Mouse (Mus musculus) heart, adult 8-10 months (tissue): ENCODE results near the gene Olfr1440. TPM values are rescaled to one million over a fixed set of nuclear protein-coding genes. Genes with fewer than 3 reads are reported as not detected.

ENCODE experiments used
- DNase-seq: peaks from one replicate; pipeline ENCODE4 v3.0.0; 2022; ENCODE audit warnings: low spot score
- total RNA-seq, 4 experiments: library from RNA; stranded (reverse); gene quantifications; 2 replicates each; pipeline ENCODE4 v1.2.4; 2022

Gene Olfr1440
- not detected for total RNA-seq

GRCm38 (mm10) chr19:12386979-12387378, at the start of gene Olfr1440:
Olfr1440 (plus strand) TSS chr19:12387279.
- no peak for DNase-seq

- no peak for DNase-seq
Measured at GRCm38 (mm10) chr19:12373004-12373403, 14.1 kb upstream of the Olfr1440 start.

GRCm38 (mm10) chr19:12374465-12375025, 12.5 kb upstream of the Olfr1440 start:
- no peak for DNase-seq

GRCm38 (mm10) chr19:12413737-12414136, 26.7 kb downstream of the Olfr1440 start:
- DNase-seq: no peak

- no peak for DNase-seq
Measured at GRCm38 (mm10) chr19:12417361-12417760, 30.3 kb downstream of the Olfr1440 start, which contains the start of gene Olfr1441. Olfr1441 (plus strand) TSS chr19:12417433.

GRCm38 (mm10) chr19:12418312-12418711, 31.2 kb downstream of the Olfr1440 start:
- DNase-seq: no peak

GRCm38 (mm10) chr19:12420555-12420954, 33.5 kb downstream of the Olfr1440 start:
- DNase-seq: no peak

- no peak for DNase-seq
Measured at GRCm38 (mm10) chr19:12421680-12422079, 34.6 kb downstream of the Olfr1440 start.

- DNase-seq: no peak
Measured at GRCm38 (mm10) chr19:12427101-12427500, 40.0 kb downstream of the Olfr1440 start.

GRCm38 (mm10) chr19:12427605-12428004, 40.5 kb downstream of the Olfr1440 start, which contains the start of gene Pfpl:
Pfpl (plus strand) TSS chr19:12427905.
- no peak for DNase-seq

GRCm38 (mm10) chr19:12433033-12433432, 46.0 kb downstream of the Olfr1440 start:
- peak; percentile 44 for DNase-seq

GRCm38 (mm10) chr19:12435011-12435416, 47.9 kb downstream of the Olfr1440 start:
- DNase-seq: no peak

GRCm38 (mm10) chr19:12435750-12436524, 48.9 kb downstream of the Olfr1440 start:
- peak; percentile 38 for DNase-seq

- no peak for DNase-seq
Measured at GRCm38 (mm10) chr19:12439581-12439980, 52.5 kb downstream of the Olfr1440 start.

GRCm38 (mm10) chr19:12440103-12440725, 53.1 kb downstream of the Olfr1440 start:
- peak; percentile 37 for DNase-seq

GRCm38 (mm10) chr19:12442560-12442959, 55.5 kb downstream of the Olfr1440 start:
- DNase-seq: no peak

GRCm38 (mm10) chr19:12445014-12445413, 57.9 kb downstream of the Olfr1440 start:
- DNase-seq: no peak

Other genes with a start within 250 kb of the Olfr1440 start
- not detected for gene Olfr1555-ps1, start 217.2 kb upstream of the Olfr1440 start, total RNA-seq
- not detected for gene Olfr1431, start 186.6 kb upstream of the Olfr1440 start, total RNA-seq
- not detected for gene Olfr1432, start 154.7 kb upstream of the Olfr1440 start, total RNA-seq
- not detected for gene Olfr262, start 145.6 kb upstream of the Olfr1440 start, total RNA-seq
- not detected for gene Olfr235, start 126.2 kb upstream of the Olfr1440 start, total RNA-seq
- gene Olfr1434, start 107.4 kb upstream of the Olfr1440 start, total RNA-seq: not detected
- not detected for gene Olfr1436, start 88.1 kb upstream of the Olfr1440 start, total RNA-seq
- gene Olfr1437, start 62.2 kb upstream of the Olfr1440 start, total RNA-seq: not detected
- gene Olfr1438-ps1, start 51.4 kb upstream of the Olfr1440 start, total RNA-seq: not detected
- gene Olfr1441, start 30.2 kb downstream of the Olfr1440 start, total RNA-seq: not detected
- not detected for gene Pfpl, start 40.6 kb downstream of the Olfr1440 start, total RNA-seq
- gene Mpeg1, start 73.5 kb downstream of the Olfr1440 start, total RNA-seq: 10 to 100 TPM in 1 of 4 experiments, 1 to 10 TPM in 3; 5.5 to 14.8 (median 6.2) TPM
- 1 to 10 TPM; 4.1 to 5.4 (median 4.7) TPM for gene Dtx4, start 114.2 kb downstream of the Olfr1440 start, total RNA-seq
- 1 to 10 TPM; 2.6 to 6.7 (median 3.8) TPM for gene Fam111a, start 158.5 kb downstream of the Olfr1440 start, total RNA-seq
- not detected for gene Gm4952, start 212.7 kb downstream of the Olfr1440 start, total RNA-seq
- gene Glyat, start 246.0 kb downstream of the Olfr1440 start, total RNA-seq: not detected